Mouse (Mus musculus) right cerebral cortex, postnatal 36 days (tissue): ENCODE measurements around the gene Gm29049.
"Not testable (repeated sequence)": the region's sequence is repeated elsewhere in the genome, so short reads cannot be mapped to it uniquely, and the experiment has no call there.

ENCODE experiments used
- DNase-seq, 2 experiments: peaks; one replicate each; pipeline ENCODE4 v3.0.0; 2022; ENCODE audit warnings: low spot score in 2 of 2, mixed read lengths in 1 of 2

Gm29049 gene

DNA sequence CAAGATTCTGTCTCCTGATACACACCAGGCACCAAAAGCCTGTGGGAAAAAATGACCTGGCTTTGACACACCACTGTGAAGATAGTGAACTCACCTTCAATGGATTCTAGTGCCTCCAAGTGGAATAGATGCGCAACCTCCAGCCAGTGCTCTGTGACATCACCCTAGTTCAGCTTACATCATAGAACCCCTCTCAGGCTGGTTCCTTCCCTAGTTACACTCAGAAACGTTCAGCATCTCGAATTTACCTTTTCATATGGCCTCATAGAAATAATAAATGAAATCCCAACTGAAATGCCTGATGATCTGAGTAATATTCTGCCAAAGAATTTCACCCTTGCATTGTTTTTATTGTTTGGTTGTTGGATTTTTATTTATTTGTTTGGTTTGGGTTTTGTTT is at the start of gene Gm29049:
Gm29049 (minus strand) TSS at position 101 of the 400 bp plus-strand sequence.
- not testable (repeated sequence) for DNase-seq
